Mouse (Mus musculus): ENCODE data around the gene Rln1.

Rln1 gene

GRCm38 (mm10) chr19:29294756-29295155, 39.7 kb downstream of the Rln1 start:
- no peak for DNase-seq

- DNase-seq, result no peak
These were observed 41.9 kb downstream of the Rln1 start for GRCm38 (mm10) chr19:29292546-29292945.

- DNase-seq, result no peak
These were observed 42.9 kb downstream of the Rln1 start for GRCm38 (mm10) chr19:29291532-29291931.

- DNase-seq, result no peak
These were observed 46.6 kb downstream of the Rln1 start for GRCm38 (mm10) chr19:29287863-29288262.

- peak; percentile 36 for DNase-seq
These were observed 49.0 kb downstream of the Rln1 start for GRCm38 (mm10) chr19:29285451-29285869.

Data from kidney, adult 11 months (tissue).